Mouse (Mus musculus) forebrain, embryonic 13.5 days (tissue): ENCODE data around the gene Cbx6. TPM values are rescaled to one million over a fixed set of nuclear protein-coding genes. Genes with fewer than 3 reads are reported as not detected.

Experiments
- ATAC-seq: fragments of 200-750 bp; cut with Nextera tagmentation; 2 replicates; pipeline ENCODE4 v1.8.0; 2017
- H3K27ac ChIP-seq: fragments of 300-500 bp; sonication (generic); 2 replicates; pipeline ENCODE4 v1.5.1; 2015; ENCODE audit warnings: inconsistent platforms, mild to moderate bottlenecking, moderate library complexity
- H3K27me3 ChIP-seq: fragments of 300-500 bp; sonication (generic); 2 replicates; pipeline ENCODE4 v1.6.1; 2015; ENCODE audit warnings: mild to moderate bottlenecking, inconsistent platforms
- H3K36me3 ChIP-seq: fragments of 300-500 bp; sonication (generic); 2 replicates; pipeline ENCODE4 v1.6.1; 2015; ENCODE audit warnings: mild to moderate bottlenecking, inconsistent platforms; ENCODE audit not compliant: poor library complexity, severe bottlenecking
- H3K4me1 ChIP-seq: fragments of 300-500 bp; sonication (generic); 2 replicates; pipeline ENCODE4 v1.6.1; 2015; ENCODE audit warnings: inconsistent platforms
- H3K4me2 ChIP-seq: fragments of 300-500 bp; sonication (generic); 2 replicates; pipeline ENCODE4 v1.6.1; 2015; ENCODE audit warnings: inconsistent platforms, mild to moderate bottlenecking, moderate library complexity
- H3K4me3 ChIP-seq: fragments of 300-500 bp; sonication (generic); 2 replicates; pipeline ENCODE4 v1.5.1; 2015; ENCODE audit warnings: mild to moderate bottlenecking, inconsistent platforms
- H3K9ac ChIP-seq: fragments of 300-500 bp; sonication (generic); 2 replicates; pipeline ENCODE4 v1.6.1; 2015; ENCODE audit warnings: mild to moderate bottlenecking, inconsistent platforms
- H3K9me3 ChIP-seq: fragments of 300-500 bp; sonication (generic); replicated peaks from 2 replicates; pipeline ENCODE4 v1.6.1; 2016; ENCODE audit warnings: inconsistent platforms
- WGBS: fragments of 180-500 bp; shearing (Covaris S2); methylation state at CpG from one replicate; pipeline ENCODE4 v1.1.7; 2015; 5-methylcytosine and 5-hydroxymethylcytosine counted together
- polyA plus RNA-seq: library from polyadenylated mRNA; unstranded; fragments of >200 nt; fragmentation: Nextera tagmentation; extraction: Ambion mirVana; gene quantifications from 2 replicates; pipeline ENCODE4 v1.2.1, GENCODE M21; 2015

Gene Cbx6
- polyA plus RNA-seq, result 39.0 and 43.8 TPM in 2 replicates

DNA sequence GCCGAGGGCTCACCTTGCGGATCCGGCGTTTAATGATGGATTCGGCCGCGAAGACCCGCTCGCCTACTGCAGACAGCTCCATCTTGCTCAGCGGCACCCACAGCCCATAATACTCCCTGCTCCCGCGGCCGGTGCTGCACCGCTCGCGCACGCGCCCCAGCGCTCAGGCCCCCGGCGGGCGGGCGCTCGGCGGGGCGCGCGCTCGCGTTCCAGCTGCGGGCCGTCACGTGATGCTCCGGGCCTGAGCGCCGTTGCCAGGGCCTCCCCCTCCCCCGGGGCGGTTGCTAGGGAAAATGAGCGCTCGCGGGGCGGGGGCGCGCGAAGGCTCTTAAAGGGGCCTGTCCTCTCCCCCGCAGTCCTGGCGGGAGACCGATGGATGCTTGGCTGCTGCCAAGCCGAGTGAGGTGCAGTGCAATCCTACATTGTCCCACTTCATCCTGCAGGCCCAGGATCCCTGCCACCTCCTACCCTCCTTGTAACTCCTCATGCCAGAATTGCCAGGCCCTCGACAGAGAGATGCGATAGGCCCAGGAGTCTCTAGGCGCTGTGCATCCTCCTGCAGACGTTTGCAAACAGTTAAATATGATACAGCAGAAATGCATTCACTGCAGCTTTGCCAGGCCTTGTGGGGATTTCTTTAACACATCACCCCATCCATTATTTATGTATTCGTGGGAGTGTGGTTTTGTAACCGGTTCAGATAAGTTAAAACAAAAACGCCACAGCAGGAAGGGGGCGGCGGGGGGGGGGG lies at the start of gene Cbx6, which contains the start of gene Npcd:
Gene Cbx6, minus strand, starts transcription at position 559 of the 751 bp plus-strand sequence.
Gene Npcd, minus strand, starts transcription at position 108 of the 751 bp plus-strand sequence.
- peak within 1 kb of the TSS; percentile 89 for H3K9ac ChIP-seq
- ATAC-seq, result peak; percentile 91
- peak within 1 kb of the TSS; percentile 97 for H3K27ac ChIP-seq
- peaks cover 50% of the 10 kb centered on the region for H3K4me1 ChIP-seq
- peak within 1 kb of the TSS; percentile 98 for H3K4me2 ChIP-seq
- peak within 1 kb of the TSS; percentile 84 for H3K4me3 ChIP-seq
- peaks cover 10% of the 10 kb centered on the region for H3K36me3 ChIP-seq
- under 1% methylated on average over 46 of the region's 58 CpGs for WGBS
- H3K9me3 ChIP-seq, result no peaks in the 10 kb centered on the region
- H3K27me3 ChIP-seq, result no peaks in the 10 kb centered on the region

DNA sequence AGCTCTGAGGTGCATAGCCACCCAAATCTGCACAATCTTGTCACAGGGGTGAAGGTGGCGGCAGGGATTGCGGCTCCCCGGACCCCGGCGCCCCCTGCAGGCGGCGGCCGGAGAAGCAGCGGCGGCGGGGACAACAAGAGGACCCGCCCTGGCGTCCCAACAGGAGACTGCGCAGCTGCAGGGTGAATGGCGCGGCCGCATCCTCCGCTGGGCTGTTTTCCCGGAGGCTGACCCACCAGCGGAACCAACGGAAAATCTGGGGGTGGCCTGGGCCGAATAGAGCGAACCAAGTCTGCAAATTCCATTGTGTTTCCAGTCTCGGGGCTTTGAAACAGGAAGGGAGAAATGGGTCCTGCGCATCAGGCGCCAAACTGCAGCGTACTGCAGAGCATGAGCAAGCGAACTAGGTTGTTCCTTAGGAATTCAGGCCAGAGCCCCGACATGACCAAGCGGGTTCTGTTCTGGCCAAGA lies 48.9 kb upstream of the Cbx6 start:
- Histone ChIP-seq H3K9me3 (no peaks in the 10 kb centered on the region), H3K4me3 (peak overlapping the region; percentile 48), H3K27me3 (no peaks in the 10 kb centered on the region), H3K9ac (peak overlapping the region; percentile 76), H3K4me2 (peak overlapping the region; percentile 58), H3K36me3 (no peaks in the 10 kb centered on the region), H3K27ac (peak overlapping the region; percentile 83), H3K4me1 (peaks cover 20% of the 10 kb centered on the region)
- ATAC-seq, result peak; percentile 93
- WGBS, result 2% methylated on average over 30 of the region's 30 CpGs

DNA sequence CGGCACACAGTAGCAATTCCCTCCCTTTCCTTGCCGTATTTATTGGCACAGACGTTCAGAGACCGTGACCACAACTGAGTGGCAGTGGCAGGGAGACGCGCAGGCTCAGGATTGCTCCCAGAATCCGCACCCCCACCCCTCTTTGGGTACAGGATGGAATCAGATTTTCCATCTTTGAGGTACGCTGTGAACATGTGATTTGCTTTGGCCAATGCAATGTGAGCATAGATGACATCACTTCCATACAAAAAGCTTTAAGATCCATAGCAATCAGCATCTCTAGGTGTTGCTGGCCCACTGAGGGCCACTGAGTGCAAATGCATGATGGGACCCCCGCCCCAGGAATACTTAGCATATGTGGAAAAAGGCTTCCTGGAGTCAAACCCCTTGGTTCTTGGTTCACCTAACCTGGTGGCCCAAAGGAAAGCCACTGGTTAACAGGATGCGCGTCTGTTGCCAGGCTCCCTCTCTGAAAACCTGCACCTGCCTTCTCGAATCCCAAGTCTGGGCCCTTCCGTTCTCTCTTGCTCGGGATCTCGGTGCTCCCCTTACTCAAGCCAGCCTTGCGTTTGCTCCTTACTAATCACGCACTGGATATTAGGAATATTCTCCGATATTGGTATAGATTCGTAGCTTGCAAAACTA lies 48.3 kb upstream of the Cbx6 start:
- Histone ChIP-seq H3K4me2 (peak overlapping the region; percentile 58), H3K27me3 (no peaks in the 10 kb centered on the region), H3K27ac (peak overlapping the region; percentile 83), H3K4me1 (peaks cover 20% of the 10 kb centered on the region), H3K9me3 (no peaks in the 10 kb centered on the region), H3K36me3 (no peaks in the 10 kb centered on the region), H3K4me3 (peak overlapping the region; percentile 48), H3K9ac (peak overlapping the region; percentile 76)
- WGBS, result 27% methylated on average over 19 of the region's 19 CpGs
- ATAC-seq, result peak; percentile 74

DNA sequence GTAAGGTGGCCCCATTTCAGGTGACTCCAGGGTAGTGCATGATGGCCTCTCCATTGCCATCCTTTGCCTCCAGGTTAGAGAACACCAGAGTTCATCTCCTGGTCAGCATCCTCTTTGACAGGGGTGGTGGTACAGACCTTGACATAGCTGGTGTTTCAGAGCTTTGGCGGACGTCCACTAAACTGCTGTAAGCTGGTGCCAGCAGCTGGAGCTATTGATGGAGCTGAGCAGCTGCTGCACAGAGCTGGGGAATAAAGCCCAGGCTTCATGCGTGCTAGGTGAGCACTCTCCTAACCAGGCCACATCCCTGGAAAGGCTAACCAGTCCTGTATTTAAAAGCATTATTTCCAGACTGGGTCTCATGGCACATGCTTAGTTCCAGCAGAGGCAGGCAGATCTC lies 46.0 kb upstream of the Cbx6 start:
- Histone ChIP-seq H3K4me1 (peaks cover 20% of the 10 kb centered on the region), H3K4me3 (no peak overlapping the region), H3K9ac (no peak overlapping the region), H3K27me3 (no peaks in the 10 kb centered on the region), H3K27ac (no peak overlapping the region), H3K4me2 (no peak overlapping the region), H3K9me3 (no peaks in the 10 kb centered on the region), H3K36me3 (no peaks in the 10 kb centered on the region)
- no peak for ATAC-seq
- WGBS, result 79% methylated on average over 3 of the region's 3 CpGs

DNA sequence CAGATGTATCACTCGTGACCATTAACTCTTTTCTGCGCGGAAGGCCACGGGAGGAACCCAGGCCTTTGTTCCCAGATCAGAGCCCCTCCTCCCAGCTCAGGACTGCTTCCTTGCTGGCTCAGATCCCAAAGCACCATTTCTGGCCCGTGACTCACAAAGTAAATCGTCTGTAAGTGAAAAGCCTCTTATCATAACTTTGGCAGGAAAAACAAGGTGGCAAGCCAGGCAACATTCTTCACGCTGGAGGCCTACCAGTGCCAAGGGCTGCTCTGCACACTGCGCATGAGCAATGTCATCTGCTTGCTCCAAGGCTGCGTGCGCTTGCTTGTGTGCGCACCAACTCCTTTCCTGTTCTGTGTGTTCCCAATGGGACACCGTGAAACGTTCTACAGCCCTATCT lies 44.8 kb upstream of the Cbx6 start:
- H3K4me1 ChIP-seq, result peaks cover 20% of the 10 kb centered on the region

DNA sequence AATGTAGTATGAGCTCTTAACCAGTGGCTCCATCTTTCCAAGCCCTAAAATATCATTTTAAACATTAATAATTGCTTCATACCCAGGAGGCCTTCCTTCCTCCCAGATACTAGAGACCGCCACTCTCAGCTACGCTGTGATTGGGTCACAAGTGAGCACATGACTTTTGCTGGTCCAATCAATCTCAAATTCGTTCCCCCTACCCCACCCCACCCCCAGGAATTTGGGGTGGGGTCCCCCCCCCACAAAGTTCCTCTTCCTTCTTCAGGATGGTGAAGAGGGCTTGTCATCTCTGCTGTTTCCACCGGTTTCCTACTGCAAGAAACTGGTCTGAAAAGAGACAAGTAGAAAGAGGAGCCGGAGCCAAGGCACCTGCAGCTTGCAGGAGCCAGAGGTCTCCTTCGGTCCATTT lies 44.2 kb upstream of the Cbx6 start:
- no peak for ATAC-seq
- no peak overlapping the region for H3K4me2 ChIP-seq
- no peaks in the 10 kb centered on the region for H3K9me3 ChIP-seq
- no peaks in the 10 kb centered on the region for H3K36me3 ChIP-seq
- H3K27ac ChIP-seq, result peak overlapping the region; percentile 49; the same call in 1 of the 2 replicates
- H3K9ac ChIP-seq, result no peak overlapping the region
- 74% methylated on average over 6 of the region's 6 CpGs for WGBS
- no peaks in the 10 kb centered on the region for H3K27me3 ChIP-seq
- H3K4me1 ChIP-seq, result peaks cover 20% of the 10 kb centered on the region
- no peak overlapping the region for H3K4me3 ChIP-seq

More for the DNA sequence above, 44.8 kb upstream of the Cbx6 start:
- no peaks in the 10 kb centered on the region for H3K9me3 ChIP-seq
- no peak overlapping the region for H3K9ac ChIP-seq
- no peaks in the 10 kb centered on the region for H3K36me3 ChIP-seq
- no peak overlapping the region for H3K4me2 ChIP-seq
- peak overlapping the region; percentile 49; the same call in 1 of the 2 replicates for H3K27ac ChIP-seq
- no peaks in the 10 kb centered on the region for H3K27me3 ChIP-seq
- no peak; the same call in 1 of the 2 replicates for ATAC-seq
- H3K4me3 ChIP-seq, result no peak overlapping the region
- 48% methylated on average over 13 of the region's 13 CpGs for WGBS

DNA sequence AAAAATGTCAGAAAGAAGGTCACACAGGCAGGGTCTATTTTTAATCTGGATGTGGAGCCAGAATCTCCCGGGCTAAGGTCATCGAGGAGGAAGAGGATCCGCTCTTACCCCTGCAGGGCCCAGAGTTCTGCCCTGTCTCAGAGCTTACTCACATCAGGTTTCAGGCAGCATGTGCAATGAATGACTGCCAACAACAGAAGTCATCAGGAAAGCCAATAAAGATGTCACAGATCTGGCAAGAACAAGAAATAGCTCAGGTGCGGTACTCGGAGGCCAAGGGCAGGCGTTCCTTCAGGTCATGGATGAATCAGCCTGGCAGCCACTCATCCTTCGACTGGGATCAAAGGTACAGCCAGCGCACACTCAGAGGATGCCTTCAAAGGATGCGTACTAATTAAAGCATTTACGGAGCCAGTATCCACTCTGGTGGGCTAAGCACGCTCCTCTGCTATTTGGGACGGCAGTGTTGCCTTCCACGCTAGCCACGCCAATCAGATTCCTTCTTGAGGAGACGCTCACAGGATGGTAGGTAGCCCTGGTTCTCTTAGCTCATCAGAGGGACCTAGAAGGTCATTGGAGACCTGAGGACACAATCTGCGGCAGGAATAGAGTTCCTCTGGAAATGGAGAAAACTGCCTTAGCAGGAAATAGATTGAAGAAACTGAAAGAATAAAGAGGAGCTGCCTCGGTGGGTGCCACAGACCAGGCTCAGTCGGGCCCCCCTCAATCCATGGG lies 40.9 kb upstream of the Cbx6 start:
- Histone ChIP-seq H3K9ac (no peak overlapping the region), H3K9me3 (no peaks in the 10 kb centered on the region), H3K4me3 (no peak overlapping the region), H3K27me3 (no peaks in the 10 kb centered on the region), H3K4me1 (peaks cover 13% of the 10 kb centered on the region), H3K4me2 (no peak overlapping the region), H3K27ac (no peak overlapping the region), H3K36me3 (no peaks in the 10 kb centered on the region)
- 88% methylated on average over 18 of the region's 18 CpGs for whole genome bisulfite sequencing
- ATAC-seq, result no peak

DNA sequence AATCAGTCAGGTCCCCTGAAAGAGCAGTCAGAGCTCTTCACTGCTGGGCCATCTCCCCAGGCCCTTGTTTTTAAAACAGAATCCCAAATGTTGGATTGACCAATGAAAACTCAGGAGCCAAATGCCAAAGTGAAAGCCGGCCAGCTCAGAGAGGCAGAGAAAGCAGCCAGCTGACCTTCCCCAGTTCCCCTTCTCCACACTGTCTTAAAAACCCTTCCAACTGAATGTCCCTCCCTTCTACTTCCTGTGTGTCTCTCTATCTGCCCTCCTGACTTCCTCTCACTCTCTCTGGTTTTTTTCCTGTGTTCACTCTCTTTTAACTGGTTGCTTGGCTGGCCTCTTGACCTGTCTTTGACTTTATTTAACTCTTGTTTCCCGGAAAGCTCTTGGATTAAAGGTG lies 39.5 kb upstream of the Cbx6 start:
- Histone ChIP-seq H3K9ac (no peak overlapping the region), H3K36me3 (no peaks in the 10 kb centered on the region), H3K4me2 (no peak overlapping the region), H3K9me3 (0 out of 2 replicates have a peak, but pooled peaks cover 3% of the 10 kb centered on the region), H3K4me1 (peaks cover 6% of the 10 kb centered on the region), H3K27me3 (no peaks in the 10 kb centered on the region), H3K4me3 (no peak overlapping the region), H3K27ac (no peak overlapping the region)
- no peak for ATAC-seq
- 81% methylated on average over 2 of the region's 2 CpGs for WGBS

DNA sequence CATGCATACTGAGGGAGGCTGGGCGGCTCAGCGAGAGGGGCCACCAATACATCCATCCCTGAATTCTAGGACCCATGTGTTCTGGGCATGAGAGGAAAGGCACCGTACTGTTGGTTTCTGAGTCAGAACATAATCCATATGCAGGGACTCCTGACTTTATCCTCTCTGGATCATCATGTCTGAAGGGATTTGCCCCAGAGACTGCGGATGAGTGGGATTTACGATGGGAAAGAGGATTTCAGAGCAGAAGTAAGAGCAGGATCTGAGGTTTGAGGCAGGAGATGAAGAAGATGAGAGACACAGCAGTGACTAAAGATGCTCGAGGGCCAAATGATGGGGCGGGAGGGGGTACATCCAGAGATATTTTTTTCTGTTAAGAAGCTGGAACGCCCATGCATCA lies 39.1 kb upstream of the Cbx6 start:
- Histone ChIP-seq H3K9ac (no peak overlapping the region), H3K27me3 (no peaks in the 10 kb centered on the region), H3K4me2 (no peak overlapping the region), H3K9me3 (0 out of 2 replicates have a peak, but pooled peaks cover 3% of the 10 kb centered on the region), H3K27ac (no peak overlapping the region), H3K36me3 (no peaks in the 10 kb centered on the region), H3K4me3 (no peak overlapping the region), H3K4me1 (peaks cover 2% of the 10 kb centered on the region; the same call in 1 of the 2 replicates)
- 88% methylated on average over 8 of the region's 8 CpGs for WGBS
- no peak for ATAC-seq

DNA sequence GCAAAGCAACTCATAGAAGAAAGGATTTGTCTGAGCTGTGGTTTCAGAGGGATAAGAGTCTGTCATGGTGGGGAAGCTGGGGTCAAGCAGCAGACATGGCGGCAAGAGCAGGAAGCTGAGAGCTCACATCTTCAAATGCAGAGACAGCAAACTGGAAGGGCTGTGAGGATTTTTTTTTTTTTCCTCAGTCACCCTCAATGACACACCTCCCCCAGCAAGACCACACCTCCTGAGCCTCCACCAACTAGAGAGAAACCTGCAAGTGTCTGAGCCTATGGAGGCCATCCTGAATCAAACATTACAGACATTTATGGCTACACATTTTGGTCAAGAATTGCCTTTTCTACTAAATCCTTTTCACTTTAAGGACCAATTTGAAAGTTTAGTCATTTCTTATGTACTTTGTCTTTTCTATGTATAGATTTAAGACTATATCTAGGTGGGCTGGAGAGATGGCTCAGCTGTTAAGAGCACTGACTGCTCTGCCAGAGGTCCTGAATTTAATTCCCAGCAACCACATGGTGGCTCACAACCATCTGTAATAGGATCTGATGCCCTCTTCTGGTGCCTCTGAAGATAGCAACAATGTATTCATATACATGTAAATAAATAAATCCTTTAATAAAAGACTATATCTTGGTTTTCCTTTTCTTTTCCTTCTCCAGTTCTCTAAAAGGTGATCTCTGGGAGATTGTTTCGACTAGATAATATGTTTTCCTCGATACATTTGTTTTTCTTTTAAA lies 32.9 kb upstream of the Cbx6 start:
- no peak overlapping the region for H3K4me2 ChIP-seq
- 0 out of 2 replicates have a peak, but pooled peaks cover 3% of the 10 kb centered on the region for H3K9me3 ChIP-seq
- no peak for ATAC-seq
- no peak overlapping the region for H3K9ac ChIP-seq
- H3K27me3 ChIP-seq, result no peaks in the 10 kb centered on the region
- H3K27ac ChIP-seq, result no peak overlapping the region
- H3K36me3 ChIP-seq, result no peaks in the 10 kb centered on the region
- WGBS, result 85% methylated on average over 3 of the region's 3 CpGs
- H3K4me1 ChIP-seq, result no peaks in the 10 kb centered on the region
- H3K4me3 ChIP-seq, result no peak overlapping the region

DNA sequence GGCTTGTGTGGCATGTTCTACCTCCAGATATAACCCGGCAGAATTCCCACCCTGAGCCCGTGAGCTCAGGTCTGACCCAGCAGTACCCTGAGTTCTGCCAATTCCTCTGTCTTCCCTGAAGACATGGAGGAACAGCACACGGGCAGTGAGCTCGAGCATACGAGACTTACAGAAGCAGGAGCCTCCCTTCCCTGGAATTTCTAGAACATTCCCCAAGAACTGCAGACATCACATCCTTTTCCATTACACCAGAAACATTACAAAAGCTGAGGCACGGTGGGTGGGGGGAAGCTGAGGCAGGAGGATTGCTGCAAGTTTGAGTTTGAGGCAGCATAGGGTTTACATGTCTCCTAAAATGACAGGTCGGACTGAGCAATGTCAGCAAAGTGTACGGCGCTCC lies 25.3 kb upstream of the Cbx6 start:
- no peaks in the 10 kb centered on the region for H3K36me3 ChIP-seq
- H3K4me1 ChIP-seq, result no peaks in the 10 kb centered on the region
- no peaks in the 10 kb centered on the region for H3K9me3 ChIP-seq
- no peak overlapping the region for H3K4me2 ChIP-seq
- 88% methylated on average over 9 of the region's 9 CpGs for WGBS
- no peak for ATAC-seq
- no peak overlapping the region for H3K9ac ChIP-seq
- H3K4me3 ChIP-seq, result no peak overlapping the region
- no peaks in the 10 kb centered on the region for H3K27me3 ChIP-seq
- no peak overlapping the region for H3K27ac ChIP-seq
